Mouse (Mus musculus) T-cell, adult 66 days (primary cell): ENCODE data around the gene Dhx38. TPM values are rescaled to one million over a fixed set of nuclear protein-coding genes. Genes with fewer than 3 reads are reported as not detected.

Experiments
- total RNA-seq, 2 experiments: library from RNA; stranded (reverse); gene quantifications; 3 replicates in 1 of 2; 4 replicates in 1 of 2; pipeline ENCODE4 v1.2.4; 2023

The Dhx38 gene
- total RNA-seq = 10 to 100 TPM; 71.1 to 75.4 TPM

GRCm38 (mm10) chr8:109565498-109566333 lies at the start of gene Dhx38, which contains the start of gene Txnl4b:
Gene Dhx38, minus strand, starts transcription at chr8:109565861.
Gene Txnl4b, plus strand, starts transcription at chr8:109565892.

GRCm38 (mm10) chr8:109614243-109615210 lies 48.9 kb upstream of the Dhx38 start, which contains the start of gene Pkd1l3:
Gene Pkd1l3, plus strand, starts transcription at chr8:109614517.

GRCm38 (mm10) chr8:109608271-109609152 lies 42.9 kb upstream of the Dhx38 start, which contains the start of gene Dhodh:
Gene Dhodh, minus strand, starts transcription at chr8:109608673.

GRCm38 (mm10) chr8:109578900-109579301 lies 13.2 kb upstream of the Dhx38 start, which contains the start of gene Hp:
Gene Hp, minus strand, starts transcription at chr8:109579172.

Other genes with a start within 250 kb of the Dhx38 start
- not detected for gene Pmfbp1, start 71.8 kb downstream of the Dhx38 start, total RNA-seq
- 1 to 10 TPM; 5.9 to 6.3 TPM for gene Txnl4b, start within 50 bp of the Dhx38 start, total RNA-seq
- gene Hp, start 13.3 kb upstream of the Dhx38 start, total RNA-seq = not detected
- 10 to 100 TPM; 21.0 to 25.3 TPM for gene Dhodh, start 42.8 kb upstream of the Dhx38 start, total RNA-seq
- gene Pkd1l3, start 48.7 kb upstream of the Dhx38 start, total RNA-seq = 1 to 10 TPM; 1.1 to 1.7 TPM
- gene Ist1, start 127.4 kb upstream of the Dhx38 start, total RNA-seq = 10 to 100 TPM; 91.3 to 94.2 TPM
- 1 to 10 TPM; 2.8 to 5.2 TPM for gene Zfp821, start 139.7 kb upstream of the Dhx38 start, total RNA-seq
- gene Atxn1l, start 171.9 kb upstream of the Dhx38 start, total RNA-seq = 10 to 100 TPM; 26.3 to 31.8 TPM
- 10 to 100 TPM; 81.4 to 87.6 TPM for gene Ap1g1, start 212.7 kb upstream of the Dhx38 start, total RNA-seq